Mouse (Mus musculus) limb, embryonic 11.5 days (tissue): ENCODE data around the gene Mospd2. TPM values are rescaled to one million over a fixed set of nuclear protein-coding genes. Genes with fewer than 3 reads are reported as not detected.

Experiments used
- polyA plus RNA-seq: library from polyadenylated mRNA; unstranded; fragments of >200 nt; fragmentation: Nextera tagmentation; extraction: Ambion mirVana; gene quantifications from 2 replicates; pipeline ENCODE4 v1.2.1, GENCODE M21; 2014

Gene Mospd2
- polyA plus RNA-seq, 1 experiment from 2014 or later: 16.3 TPM

Other genes starting within 250 kb of the Mospd2 start
- 11.8 and 12.9 TPM in 2 replicates for gene Fancb, start 217 bp upstream of the Mospd2 start, polyA plus RNA-seq
- not detected in 2 replicates for gene Gm17604, start 24.5 kb upstream of the Mospd2 start, polyA plus RNA-seq